Mouse (Mus musculus) right cerebral cortex, postnatal 36 days (tissue): ENCODE measurements around the gene Slc16a1.
"Not testable (repeated sequence)": the region's sequence is repeated elsewhere in the genome, so short reads cannot be mapped to it uniquely, and the experiment has no call there.

Experiments used
- DNase-seq, 2 experiments: peaks; one replicate each; pipeline ENCODE4 v3.0.0; 2022; ENCODE audit warnings: low spot score in 2 of 2, mixed read lengths in 1 of 2

Gene Slc16a1

GRCm38 (mm10) chr3:104674329-104675220, 36.1 kb downstream of the Slc16a1 start:
- no peak for DNase-seq

GRCm38 (mm10) chr3:104675258-104675851, 36.9 kb downstream of the Slc16a1 start:
- DNase-seq: peak; percentile 44 to 60

GRCm38 (mm10) chr3:104677781-104678180, 39.3 kb downstream of the Slc16a1 start:
- no peak for DNase-seq

GRCm38 (mm10) chr3:104678826-104679225, 40.4 kb downstream of the Slc16a1 start:
- DNase-seq: no peak

- no peak for DNase-seq
Measured at GRCm38 (mm10) chr3:104682671-104683504, 44.4 kb downstream of the Slc16a1 start.

- peak; percentile 27 to 57 for DNase-seq
Measured at GRCm38 (mm10) chr3:104700751-104701335, 62.4 kb downstream of the Slc16a1 start.

- no peak for DNase-seq
Measured at GRCm38 (mm10) chr3:104701761-104702160, 63.3 kb downstream of the Slc16a1 start.

GRCm38 (mm10) chr3:104703941-104704340, 65.5 kb downstream of the Slc16a1 start:
- DNase-seq: no peak

- DNase-seq: no peak
Measured at GRCm38 (mm10) chr3:104706446-104706845, 68.0 kb downstream of the Slc16a1 start.

GRCm38 (mm10) chr3:104706951-104707771, 68.7 kb downstream of the Slc16a1 start:
- not testable (repeated sequence) for DNase-seq

- DNase-seq: not testable (repeated sequence)
Measured at GRCm38 (mm10) chr3:104707772-104708144, 69.3 kb downstream of the Slc16a1 start.
